Mouse (Mus musculus) hindbrain, embryonic 11.5 days (tissue): ENCODE measurements around the gene Sox30. TPM values are rescaled to one million over a fixed set of nuclear protein-coding genes. Genes with fewer than 3 reads are reported as not detected.

ENCODE experiments used
- ATAC-seq: fragments of 200-750 bp; cut with Nextera tagmentation; 2 replicates; pipeline ENCODE4 v1.8.0; 2017; ENCODE audit warnings: mild to moderate bottlenecking, moderate TSS enrichment, moderate library complexity; ENCODE audit not compliant: low FRiP score
- DNase-seq: peaks from one replicate; pipeline ENCODE4 v3.0.0-alpha.2; 2015; ENCODE audit warnings: low spot score
- H3K27ac ChIP-seq: fragments of 300-500 bp; sonication (generic); 2 replicates; pipeline ENCODE4 v1.5.1; 2014; ENCODE audit warnings: mild to moderate bottlenecking, low read depth, low read length
- H3K27me3 ChIP-seq: fragments of 300-500 bp; sonication (generic); 2 replicates; pipeline ENCODE4 v1.6.1; 2014; ENCODE audit warnings: mild to moderate bottlenecking, low read length, moderate library complexity, mixed read lengths; ENCODE audit not compliant: control insufficient read depth, insufficient read depth
- H3K36me3 ChIP-seq: fragments of 300-500 bp; sonication (generic); 2 replicates; pipeline ENCODE4 v1.6.1; 2014; ENCODE audit warnings: mild to moderate bottlenecking, low read length, moderate library complexity, mixed read lengths; ENCODE audit not compliant: control insufficient read depth, insufficient read depth
- H3K4me1 ChIP-seq: fragments of 300-500 bp; sonication (generic); replicated peaks from 2 replicates; pipeline ENCODE4 v1.6.1; 2014; ENCODE audit warnings: low read length, mixed read lengths; ENCODE audit not compliant: control insufficient read depth, insufficient read depth
- H3K4me2 ChIP-seq: fragments of 300-500 bp; sonication (generic); replicated peaks from 2 replicates; pipeline ENCODE4 v1.6.1; 2014; ENCODE audit warnings: mild to moderate bottlenecking, low read depth, low read length
- H3K4me3 ChIP-seq: fragments of 300-500 bp; sonication (generic); 2 replicates; pipeline ENCODE4 v1.5.1; 2014; ENCODE audit warnings: low read depth, low read length
- H3K9ac ChIP-seq: fragments of 300-500 bp; sonication (generic); 2 replicates; pipeline ENCODE4 v1.6.1; 2014; ENCODE audit warnings: low read depth, low read length
- H3K9me3 ChIP-seq: fragments of 300-500 bp; sonication (generic); 2 replicates; pipeline ENCODE4 v1.6.1; 2016; ENCODE audit warnings: low read length; ENCODE audit not compliant: control insufficient read depth
- WGBS: fragments of 180-500 bp; shearing (Covaris S2); extraction: QIAGEN DNeasy Blood & Tissue Kit; methylation state at CpG from one replicate; pipeline ENCODE4 v1.1.7; 2014; 5-methylcytosine and 5-hydroxymethylcytosine counted together
- polyA plus RNA-seq: library from polyadenylated mRNA; unstranded; fragments of >200 nt; fragmentation: Nextera tagmentation; extraction: Ambion mirVana; gene quantifications from 2 replicates; pipeline ENCODE4 v1.2.1, GENCODE M21; 2014

The Sox30 gene
- polyA plus RNA-seq, 1 experiment from 2014 or later, result 0.15 TPM

GRCm38 (mm10) chr11:45946796-45947195 is 33.3 kb upstream of the Sox30 start:
- no peak for DNase-seq
- Histone ChIP-seq H3K27ac (no peak overlapping the region), H3K4me1 (no peaks in the 10 kb centered on the region; the same call in 1 of the 2 replicates), H3K9me3 (no peaks in the 10 kb centered on the region), H3K27me3 (no peaks in the 10 kb centered on the region), H3K4me2 (no peak overlapping the region), H3K36me3 (no peaks in the 10 kb centered on the region), H3K4me3 (no peak overlapping the region), H3K9ac (no peak overlapping the region)
- no peak for ATAC-seq
- WGBS, result 87% methylated on average over 4 of the region's 4 CpGs

- H3K4me2 ChIP-seq, result no peak overlapping the region
- no peak overlapping the region for H3K27ac ChIP-seq
- no peak for DNase-seq
- H3K36me3 ChIP-seq, result no peaks in the 10 kb centered on the region
- H3K4me1 ChIP-seq, result no peaks in the 10 kb centered on the region; the same call in 1 of the 2 replicates
- H3K27me3 ChIP-seq, result no peaks in the 10 kb centered on the region
- WGBS, result 87% methylated on average over 2 of the region's 2 CpGs
- no peak overlapping the region for H3K4me3 ChIP-seq
- ATAC-seq, result no peak
- H3K9me3 ChIP-seq, result no peaks in the 10 kb centered on the region
- no peak overlapping the region for H3K9ac ChIP-seq
Measured at GRCm38 (mm10) chr11:45947491-45947890, 32.6 kb upstream of the Sox30 start.

- H3K27ac ChIP-seq, result no peak within 1 kb of the TSS
- no peaks in the 10 kb centered on the region for H3K4me1 ChIP-seq
- under 1% methylated on average over 32 of the region's 32 CpGs for WGBS
- DNase-seq (peak; percentile 96), ATAC-seq (peak; percentile 100)
- H3K9me3 ChIP-seq, result no peaks in the 10 kb centered on the region
- H3K9ac ChIP-seq, result peak within 1 kb of the TSS; percentile 49; the same call in 1 of the 2 replicates
- peak within 1 kb of the TSS; percentile 64 for H3K4me3 ChIP-seq
- H3K36me3 ChIP-seq, result no peaks in the 10 kb centered on the region
- peak within 1 kb of the TSS; percentile 42 for H3K4me2 ChIP-seq
- H3K27me3 ChIP-seq, result no peaks in the 10 kb centered on the region
Measured at GRCm38 (mm10) chr11:45955127-45955627, 24.9 kb upstream of the Sox30 start, which contains the start of gene Thg1l. Thg1l (minus strand) TSS chr11:45955494.

GRCm38 (mm10) chr11:45959598-45959997 is 20.5 kb upstream of the Sox30 start:
- WGBS, result 72% methylated on average over 3 of the region's 3 CpGs

GRCm38 (mm10) chr11:45960003-45960402 is 20.1 kb upstream of the Sox30 start:
- no peak overlapping the region for H3K9ac ChIP-seq
- no peak overlapping the region for H3K4me2 ChIP-seq
- no peaks in the 10 kb centered on the region for H3K27me3 ChIP-seq
- H3K9me3 ChIP-seq, result no peaks in the 10 kb centered on the region
- ATAC-seq (no peak), DNase-seq (no peak)
- H3K27ac ChIP-seq, result no peak overlapping the region
- H3K4me1 ChIP-seq, result no peaks in the 10 kb centered on the region
- H3K36me3 ChIP-seq, result no peaks in the 10 kb centered on the region
- H3K4me3 ChIP-seq, result no peak overlapping the region
- 80% methylated on average over 5 of the region's 5 CpGs for WGBS

More at GRCm38 (mm10) chr11:45959598-45959997, 20.5 kb upstream of the Sox30 start:
- Histone ChIP-seq H3K4me3 (no peak overlapping the region), H3K4me2 (no peak overlapping the region), H3K36me3 (no peaks in the 10 kb centered on the region), H3K27ac (no peak overlapping the region), H3K9ac (no peak overlapping the region), H3K27me3 (no peaks in the 10 kb centered on the region), H3K4me1 (no peaks in the 10 kb centered on the region), H3K9me3 (no peaks in the 10 kb centered on the region)
- ATAC-seq, result no peak
- DNase-seq, result peak; percentile 30

GRCm38 (mm10) chr11:45966896-45967295 is 13.2 kb upstream of the Sox30 start:
- H3K9ac ChIP-seq, result no peak overlapping the region
- no peaks in the 10 kb centered on the region for H3K27me3 ChIP-seq
- no peaks in the 10 kb centered on the region for H3K36me3 ChIP-seq
- no peak overlapping the region for H3K4me2 ChIP-seq
- WGBS, result 88% methylated on average over 4 of the region's 4 CpGs
- no peak for DNase-seq
- no peak for ATAC-seq
- H3K27ac ChIP-seq, result no peak overlapping the region
- no peak overlapping the region for H3K4me3 ChIP-seq
- H3K4me1 ChIP-seq, result no peaks in the 10 kb centered on the region
- no peaks in the 10 kb centered on the region for H3K9me3 ChIP-seq

GRCm38 (mm10) chr11:45968466-45968865 is 11.6 kb upstream of the Sox30 start:
- H3K9ac ChIP-seq, result no peak overlapping the region
- H3K4me2 ChIP-seq, result no peak overlapping the region
- no peak overlapping the region for H3K27ac ChIP-seq
- H3K36me3 ChIP-seq, result no peaks in the 10 kb centered on the region
- no peaks in the 10 kb centered on the region for H3K9me3 ChIP-seq
- no peaks in the 10 kb centered on the region for H3K27me3 ChIP-seq
- no peak overlapping the region for H3K4me3 ChIP-seq
- ATAC-seq, result no peak
- WGBS, result 92% methylated on average over 3 of the region's 3 CpGs
- no peaks in the 10 kb centered on the region for H3K4me1 ChIP-seq
- no peak for DNase-seq

GRCm38 (mm10) chr11:45973635-45974034 is 6.5 kb upstream of the Sox30 start:
- WGBS, result 90% methylated on average over 5 of the region's 5 CpGs
- no peaks in the 10 kb centered on the region for H3K4me1 ChIP-seq
- no peak overlapping the region for H3K27ac ChIP-seq
- no peaks in the 10 kb centered on the region for H3K27me3 ChIP-seq
- H3K4me2 ChIP-seq, result no peak overlapping the region
- no peaks in the 10 kb centered on the region for H3K36me3 ChIP-seq
- DNase-seq (no peak), ATAC-seq (no peak)
- no peak overlapping the region for H3K9ac ChIP-seq
- H3K9me3 ChIP-seq, result no peaks in the 10 kb centered on the region
- H3K4me3 ChIP-seq, result no peak overlapping the region

- Histone ChIP-seq H3K36me3 (no peaks in the 10 kb centered on the region), H3K4me2 (no peak overlapping the region), H3K27me3 (no peaks in the 10 kb centered on the region; the same call in 1 of the 2 replicates), H3K4me3 (no peak overlapping the region), H3K9ac (no peak overlapping the region), H3K4me1 (no peaks in the 10 kb centered on the region), H3K9me3 (no peaks in the 10 kb centered on the region), H3K27ac (no peak overlapping the region)
- DNase-seq (no peak), ATAC-seq (no peak)
- 88% methylated on average over 8 of the region's 8 CpGs for WGBS
Measured at GRCm38 (mm10) chr11:45974466-45974865, 5.6 kb upstream of the Sox30 start.
